Mouse (Mus musculus): ENCODE data around the gene Irx1.

- TF ChIP-seq CTCF (IDR thresholded peaks at IDR 0.05; ENCODE audit: low read depth): no peak
- TF ChIP-seq EP300 (IDR thresholded peaks at IDR 0.05; ENCODE audit: low read depth): no peak
Observed at GRCm38 (mm10) chr13:71962661-71963355, 715 bp downstream of the Irx1 start.
